23 mouse cellular contexts compared by ENCODE assay signal in genomic region chr9:21553607-21554273, GRCm38 (mm10). TPM values are rescaled to one million over a fixed set of nuclear protein-coding genes. Genes with fewer than 3 reads are reported as not detected.
DNase-seq lines count a peak whose midpoint lies in the region; ATAC-seq and TF ChIP-seq lines count a peak whose summit lies in the region.
"Had no signal": no experiment of that assay in that cellular context is flagged by ENCODE, and none has a peak within 500 bp of the region (broad histone marks: within the 10 kb centered on the region; RNA-seq: fewer than 3 reads in every experiment).

No protein-coding gene starts in this region.

- peaks cover 60% of the 10 kb centered on the region for H3K36me3 ChIP-seq in heart, embryonic 10.5 days
- peaks cover 54% of the 10 kb centered on the region for H3K36me3 ChIP-seq in liver, embryonic 12.5 days
- H3K36me3 ChIP-seq in liver, embryonic 14.5 days (replicated peaks; ENCODE audit: control insufficient read depth, insufficient read depth, low read depth) = peaks cover 9% of the 10 kb centered on the region
- peaks cover 13% of the 10 kb centered on the region for H3K36me3 ChIP-seq in liver, postnatal 0 days (replicated peaks; ENCODE audit: insufficient read depth, low read length)
- H3K36me3 ChIP-seq in liver, embryonic 16.5 days (ENCODE audit: control insufficient read depth, insufficient read depth) = peaks cover 4% of the 10 kb centered on the region; the same call in 1 of the 2 replicates

- no peak for ATAC-seq in liver, embryonic 12.5 days
- ATAC-seq in liver, embryonic 14.5 days (ENCODE audit: insufficient read depth) = no peak
- no peak for ATAC-seq in liver, postnatal 0 days
- ATAC-seq in liver, embryonic 16.5 days (ENCODE audit: low read depth) = no peak
- ATAC-seq: activated CD4-positive, CD25-positive, alpha-beta regulatory T cell, adult 4 months; CD4-positive, CD25-positive, alpha-beta regulatory T cell, adult 4 months; forebrain, embryonic 13.5 days; forebrain, embryonic 15.5 days had no signal

- no peaks in the 10 kb centered on the region for H3K27me3 ChIP-seq in heart, embryonic 10.5 days (ENCODE audit: insufficient read depth, poor library complexity, severe bottlenecking)
- H3K27me3 ChIP-seq in liver, embryonic 12.5 days (replicated peaks) = no peaks in the 10 kb centered on the region
- no peaks in the 10 kb centered on the region for H3K27me3 ChIP-seq in liver, embryonic 14.5 days (ENCODE audit: control insufficient read depth, insufficient read depth, low read length)
- no peaks in the 10 kb centered on the region for H3K27me3 ChIP-seq in liver, postnatal 0 days (ENCODE audit: insufficient read depth, low read length)
- H3K27me3 ChIP-seq in liver, embryonic 16.5 days (ENCODE audit: control insufficient read depth, insufficient read depth, low read depth, low read length) = no peaks in the 10 kb centered on the region
- H3K27me3 ChIP-seq: CH12.LX; embryonic facial prominence, embryonic 12.5 days; forebrain, embryonic 13.5 days; forebrain, embryonic 15.5 days had no signal

- H3K4me3 ChIP-seq in heart, embryonic 10.5 days = no peak overlapping the region
- no peak overlapping the region for H3K4me3 ChIP-seq in liver, embryonic 12.5 days
- no peak overlapping the region for H3K4me3 ChIP-seq in liver, embryonic 14.5 days (ENCODE audit: insufficient read depth in 1 of 2, low read depth in 2 of 2, low read length in 2 of 2)
- no peak overlapping the region for H3K4me3 ChIP-seq in liver, postnatal 0 days (ENCODE audit: low read depth, low read length)
- H3K4me3 ChIP-seq in liver, embryonic 16.5 days (ENCODE audit: low read depth, low read length) = no peak overlapping the region
- no peak overlapping the region for H3K4me3 ChIP-seq in lung, adult 2 months (replicated peaks; ENCODE audit: extremely low read depth, low read depth, low read length)
- H3K4me3 ChIP-seq: embryonic facial prominence, embryonic 10.5 days; embryonic facial prominence, embryonic 12.5 days; forebrain, embryonic 13.5 days; forebrain, embryonic 15.5 days had no signal

- DNase-seq in heart, embryonic 10.5 days (ENCODE audit: low spot score) = peak; percentile 69
- DNase-seq in heart, adult 9 months (ENCODE audit: low spot score in 2 of 2) = no peak
- no peak for DNase-seq in liver
- DNase-seq in liver, embryonic 14.5 days (ENCODE audit: low read depth in 3 of 3, low spot score in 3 of 3) = no peak
- DNase-seq in liver, postnatal 0 days = no peak
- DNase-seq in lung, adult 2 months = no peak
- DNase-seq: adrenal gland, adult 8-10 months; adrenal gland, postnatal 14 days; B cell, adult 2 months; cerebellum, adult 11-12 months; cerebellum, adult 2 months; cerebellum, adult 9-10 months; cerebellum, postnatal 10 days; cerebellum, postnatal 25 days had no signal

- peaks cover 39% of the 10 kb centered on the region for H3K4me1 ChIP-seq in heart, embryonic 10.5 days
- H3K4me1 ChIP-seq in liver, embryonic 12.5 days = peaks cover 71% of the 10 kb centered on the region
- H3K4me1 ChIP-seq in liver, embryonic 14.5 days (replicated peaks; ENCODE audit: control insufficient read depth in 2 of 2, insufficient read depth in 2 of 2, low read length in 1 of 2) = peaks cover 40% of the 10 kb centered on the region in 2 experiments
- peaks cover 34% of the 10 kb centered on the region for H3K4me1 ChIP-seq in liver, postnatal 0 days (ENCODE audit: insufficient read depth)
- peaks cover 48% of the 10 kb centered on the region for H3K4me1 ChIP-seq in liver, embryonic 16.5 days (ENCODE audit: control insufficient read depth, low read depth, low read length)
- 0 out of 2 replicates have a peak, but pooled peaks cover 3% of the 10 kb centered on the region for H3K4me1 ChIP-seq in lung, adult 2 months (ENCODE audit: control insufficient read depth, insufficient read depth, low read length)

- no peaks in the 10 kb centered on the region for H3K9me3 ChIP-seq in heart, embryonic 10.5 days
- no peaks in the 10 kb centered on the region for H3K9me3 ChIP-seq in liver, embryonic 12.5 days (replicated peaks)
- H3K9me3 ChIP-seq in liver, embryonic 14.5 days (ENCODE audit: control insufficient read depth, low read length) = no peaks in the 10 kb centered on the region
- H3K9me3 ChIP-seq in liver, postnatal 0 days (ENCODE audit: low read length) = no peaks in the 10 kb centered on the region
- H3K9me3 ChIP-seq in liver, embryonic 16.5 days (replicated peaks; ENCODE audit: control insufficient read depth, low read length) = no peaks in the 10 kb centered on the region
- H3K9me3 ChIP-seq: embryonic facial prominence, embryonic 10.5 days; embryonic facial prominence, embryonic 12.5 days; forebrain, embryonic 13.5 days; forebrain, embryonic 15.5 days had no signal

- H3K9ac ChIP-seq in liver, embryonic 12.5 days = no peak overlapping the region
- H3K9ac ChIP-seq in liver, embryonic 14.5 days (replicated peaks) = 0 out of 2 replicates have a peak overlapping the region, but pooled peaks have one; percentile 23
- no peak overlapping the region for H3K9ac ChIP-seq in liver, postnatal 0 days (replicated peaks)
- no peak overlapping the region for H3K9ac ChIP-seq in liver, embryonic 16.5 days (ENCODE audit: low read depth, low read length)
- H3K9ac ChIP-seq: embryonic facial prominence, embryonic 12.5 days; forebrain, embryonic 13.5 days; forebrain, embryonic 15.5 days had no signal

- no peak overlapping the region for H3K4me2 ChIP-seq in liver, embryonic 12.5 days
- H3K4me2 ChIP-seq in liver, embryonic 14.5 days (ENCODE audit: low read depth) = no peak overlapping the region
- no peak overlapping the region for H3K4me2 ChIP-seq in liver, postnatal 0 days (ENCODE audit: low read depth, low read length)
- H3K4me2 ChIP-seq in liver, embryonic 16.5 days (ENCODE audit: low read depth, low read length) = no peak overlapping the region
- H3K4me2 ChIP-seq: embryonic facial prominence, embryonic 12.5 days; forebrain, embryonic 13.5 days; forebrain, embryonic 15.5 days had no signal

- TF ChIP-seq POLR2A in lung, adult 2 months (IDR thresholded peaks at IDR 0.05; ENCODE audit: borderline replicate concordance, extremely low read depth, low read depth, low read length) = no peak

- WGBS in heart, embryonic 10.5 days = 86% methylated on average over 6 of the region's 6 CpGs
- 85% methylated on average over 6 of the region's 6 CpGs for WGBS in liver, embryonic 12.5 days (ENCODE audit: insufficient replicate concordance)
- WGBS in liver, embryonic 14.5 days (ENCODE audit: insufficient replicate concordance) = 81% methylated on average over 6 of the region's 6 CpGs
- 85% methylated on average over 6 of the region's 6 CpGs for WGBS in liver, postnatal 0 days (ENCODE audit: insufficient replicate concordance)
- WGBS in liver, embryonic 16.5 days (ENCODE audit: insufficient replicate concordance) = 84% methylated on average over 6 of the region's 6 CpGs
- WGBS in lung, adult 2 months = 79% methylated on average over 6 of the region's 6 CpGs

- H3K27ac ChIP-seq in heart, embryonic 10.5 days = no peak overlapping the region
- H3K27ac ChIP-seq in liver, embryonic 12.5 days = peak overlapping the region; percentile 79
- peak overlapping the region; percentile 33 for H3K27ac ChIP-seq in liver, embryonic 14.5 days
- H3K27ac ChIP-seq in liver, postnatal 0 days (ENCODE audit: low read depth) = no peak overlapping the region
- peak overlapping the region; percentile 59 for H3K27ac ChIP-seq in liver, embryonic 16.5 days (ENCODE audit: low read length)
- H3K27ac ChIP-seq: embryonic facial prominence, embryonic 10.5 days; embryonic facial prominence, embryonic 12.5 days; forebrain, embryonic 13.5 days; forebrain, embryonic 15.5 days had no signal

- no peak for TF ChIP-seq EP300 in liver, embryonic 14.5 days (IDR thresholded peaks at IDR 0.05; ENCODE audit: low read depth)
- no peak for TF ChIP-seq EP300 in liver, postnatal 0 days (IDR thresholded peaks at IDR 0.05; ENCODE audit: low read depth)

- TF ChIP-seq CTCF in liver, embryonic 14.5 days (IDR thresholded peaks at IDR 0.05; ENCODE audit: low read depth) = no peak
- no peak for TF ChIP-seq CTCF in liver, postnatal 0 days (IDR thresholded peaks at IDR 0.05; ENCODE audit: low read depth)
- no peak for TF ChIP-seq CTCF in lung, adult 2 months (IDR thresholded peaks at IDR 0.05; ENCODE audit: insufficient read depth, low read length)

RNA-seq across cellular contexts. Expression of gene Carm1, which starts 7.0 kb away (rescaled TPM):
- 49.0 and 59.6 TPM in 2 replicates for polyA plus RNA-seq in heart, embryonic 10.5 days (2016; fragmentation: Nextera tagmentation; extraction: Ambion mirVana)
- polyA plus RNA-seq in liver, embryonic 12.5 days (2016; fragmentation: Nextera tagmentation; extraction: Ambion mirVana) = 39.0 and 41.0 TPM in 2 replicates
- polyA plus RNA-seq in liver, embryonic 14.5 days (2012; rRNA removed) = 25.6 and 26.4 TPM in 2 replicates
- polyA plus RNA-seq in liver, embryonic 14.5 days (2014; fragmentation: Nextera tagmentation; extraction: Ambion mirVana) = 13.6 and 17.1 TPM in 2 replicates
- 8.6 TPM in 2 replicates for polyA plus RNA-seq in liver, postnatal 0 days (2015; fragmentation: Nextera tagmentation; extraction: Ambion mirVana)
- 7.0 and 9.3 TPM in 2 replicates for polyA plus RNA-seq in liver, embryonic 16.5 days (2015; fragmentation: Nextera tagmentation; extraction: Ambion mirVana)
- polyA plus RNA-seq in lung, adult 2 months (2012; rRNA removed) = 73.3 and 85.3 TPM in 2 replicates

RNA-seq across cellular contexts. Expression of gene AB124611, which starts 27.8 kb away (rescaled TPM):
- polyA plus RNA-seq in heart, embryonic 10.5 days (2016; fragmentation: Nextera tagmentation; extraction: Ambion mirVana) = 1.3 and 2.5 TPM in 2 replicates
- polyA plus RNA-seq in liver, embryonic 12.5 days (2016; fragmentation: Nextera tagmentation; extraction: Ambion mirVana) = 2.6 and 3.1 TPM in 2 replicates
- polyA plus RNA-seq in liver, embryonic 14.5 days (2012; rRNA removed) = 5.3 and 5.7 TPM in 2 replicates
- polyA plus RNA-seq in liver, embryonic 14.5 days (2014; fragmentation: Nextera tagmentation; extraction: Ambion mirVana) = 2.1 and 2.3 TPM in 2 replicates
- polyA plus RNA-seq in liver, postnatal 0 days (2015; fragmentation: Nextera tagmentation; extraction: Ambion mirVana) = 13.6 and 14.2 TPM in 2 replicates
- 9.6 and 11.3 TPM in 2 replicates for polyA plus RNA-seq in liver, embryonic 16.5 days (2015; fragmentation: Nextera tagmentation; extraction: Ambion mirVana)
- 7.8 and 11.3 TPM in 2 replicates for polyA plus RNA-seq in lung, adult 2 months (2012; rRNA removed)

RNA-seq across cellular contexts. Expression of gene Timm29, which starts 38.8 kb away (rescaled TPM):
- 27.4 and 33.3 TPM in 2 replicates for polyA plus RNA-seq in heart, embryonic 10.5 days (2016; fragmentation: Nextera tagmentation; extraction: Ambion mirVana)
- polyA plus RNA-seq in liver, embryonic 12.5 days (2016; fragmentation: Nextera tagmentation; extraction: Ambion mirVana) = 31.6 and 32.8 TPM in 2 replicates
- 14.6 and 15.3 TPM in 2 replicates for polyA plus RNA-seq in liver, embryonic 14.5 days (2012; rRNA removed)
- polyA plus RNA-seq in liver, embryonic 14.5 days (2014; fragmentation: Nextera tagmentation; extraction: Ambion mirVana) = 17.0 and 21.9 TPM in 2 replicates
- 12.5 and 13.0 TPM in 2 replicates for polyA plus RNA-seq in liver, postnatal 0 days (2015; fragmentation: Nextera tagmentation; extraction: Ambion mirVana)
- polyA plus RNA-seq in liver, embryonic 16.5 days (2015; fragmentation: Nextera tagmentation; extraction: Ambion mirVana) = 13.9 and 14.1 TPM in 2 replicates
- 23.6 and 24.3 TPM in 2 replicates for polyA plus RNA-seq in lung, adult 2 months (2012; rRNA removed)

RNA-seq across cellular contexts. Expression of gene Yipf2, which starts 38.9 kb away (rescaled TPM):
- polyA plus RNA-seq in heart, embryonic 10.5 days (2016; fragmentation: Nextera tagmentation; extraction: Ambion mirVana) = 17.1 and 22.8 TPM in 2 replicates
- 10.0 and 10.5 TPM in 2 replicates for polyA plus RNA-seq in liver, embryonic 12.5 days (2016; fragmentation: Nextera tagmentation; extraction: Ambion mirVana)
- polyA plus RNA-seq in liver, embryonic 14.5 days (2012; rRNA removed) = 6.1 and 6.6 TPM in 2 replicates
- 7.7 and 9.0 TPM in 2 replicates for polyA plus RNA-seq in liver, embryonic 14.5 days (2014; fragmentation: Nextera tagmentation; extraction: Ambion mirVana)
- 7.8 and 8.5 TPM in 2 replicates for polyA plus RNA-seq in liver, postnatal 0 days (2015; fragmentation: Nextera tagmentation; extraction: Ambion mirVana)
- polyA plus RNA-seq in liver, embryonic 16.5 days (2015; fragmentation: Nextera tagmentation; extraction: Ambion mirVana) = 11.5 and 12.5 TPM in 2 replicates
- polyA plus RNA-seq in lung, adult 2 months (2012; rRNA removed) = 47.8 and 58.7 TPM in 2 replicates

RNA-seq across cellular contexts. Expression of gene Tmed1, which starts 43.7 kb away (rescaled TPM):
- polyA plus RNA-seq in heart, embryonic 10.5 days (2016; fragmentation: Nextera tagmentation; extraction: Ambion mirVana) = 119 and 134 TPM in 2 replicates
- 42.8 and 44.0 TPM in 2 replicates for polyA plus RNA-seq in liver, embryonic 12.5 days (2016; fragmentation: Nextera tagmentation; extraction: Ambion mirVana)
- 14.8 and 16.3 TPM in 2 replicates for polyA plus RNA-seq in liver, embryonic 14.5 days (2012; rRNA removed)
- 24.8 and 26.4 TPM in 2 replicates for polyA plus RNA-seq in liver, embryonic 14.5 days (2014; fragmentation: Nextera tagmentation; extraction: Ambion mirVana)
- polyA plus RNA-seq in liver, postnatal 0 days (2015; fragmentation: Nextera tagmentation; extraction: Ambion mirVana) = 34.6 and 38.0 TPM in 2 replicates
- polyA plus RNA-seq in liver, embryonic 16.5 days (2015; fragmentation: Nextera tagmentation; extraction: Ambion mirVana) = 27.3 and 29.8 TPM in 2 replicates
- 26.5 and 28.4 TPM in 2 replicates for polyA plus RNA-seq in lung, adult 2 months (2012; rRNA removed)

Comparison
In these comparisons a context has a peak if more than half of its experiments do, and no peak if none do; other contexts are left out.
1. H3K27ac ChIP-seq: peak in liver, embryonic 12.5 days (single experiment), liver, embryonic 14.5 days (single experiment) and liver, embryonic 16.5 days (single experiment); none in heart, embryonic 10.5 days (single experiment) and liver, postnatal 0 days (single experiment).